Comparison of ENCODE assay signal across 18 mouse cellular contexts in genomic region chr8:11423091-11423490, GRCm38 (mm10). TPM values are rescaled to one million over a fixed set of nuclear protein-coding genes. Genes with fewer than 3 reads are reported as not detected.
DNase-seq lines count a peak whose midpoint lies in the region; ATAC-seq and TF ChIP-seq lines count a peak whose summit lies in the region.
"Had no signal": no experiment of that assay in that cellular context is flagged by ENCODE, and none has a peak within 500 bp of the region (broad histone marks: within the 10 kb centered on the region; RNA-seq: fewer than 3 reads in every experiment).

No protein-coding gene starts in this region.

- H3K9ac ChIP-seq in midbrain, embryonic 14.5 days (replicated peaks; ENCODE audit: low read length): no peak overlapping the region
- H3K9ac ChIP-seq: embryonic facial prominence, embryonic 13.5 days; forebrain, embryonic 12.5 days; heart, embryonic 13.5 days; hindbrain, embryonic 14.5 days; kidney, embryonic 15.5 days; limb, embryonic 13.5 days; stomach, embryonic 15.5 days had no signal

- ATAC-seq in midbrain, embryonic 14.5 days (ENCODE audit: low FRiP score, low TSS enrichment): no peak

- no peaks in the 10 kb centered on the region for H3K36me3 ChIP-seq in kidney, adult 2 months (ENCODE audit: control insufficient read depth, insufficient read depth, low read length)
- no peaks in the 10 kb centered on the region for H3K36me3 ChIP-seq in midbrain, embryonic 14.5 days (ENCODE audit: control insufficient read depth, insufficient read depth, low read length)
- 0 out of 2 replicates have a peak, but pooled peaks cover 3% of the 10 kb centered on the region for H3K36me3 ChIP-seq in midbrain, embryonic 10.5 days
- H3K36me3 ChIP-seq: forebrain, embryonic 12.5 days had no signal

- WGBS in kidney, adult 2 months: 71% methylated on average over 7 of the region's 7 CpGs
- WGBS in midbrain, embryonic 14.5 days: 62% methylated on average over 7 of the region's 7 CpGs
- 73% methylated on average over 7 of the region's 7 CpGs for WGBS in midbrain, embryonic 10.5 days

- no peak for TF ChIP-seq POLR2A in kidney, adult 2 months (IDR thresholded peaks at IDR 0.05; ENCODE audit: low read depth, low read length)

- no peaks in the 10 kb centered on the region for H3K9me3 ChIP-seq in midbrain, embryonic 14.5 days (ENCODE audit: control insufficient read depth, low read length)
- no peaks in the 10 kb centered on the region for H3K9me3 ChIP-seq in midbrain, embryonic 10.5 days (replicated peaks)
- H3K9me3 ChIP-seq: embryonic facial prominence, embryonic 13.5 days; forebrain, embryonic 12.5 days; heart, embryonic 13.5 days; kidney, embryonic 15.5 days; limb, embryonic 13.5 days; stomach, embryonic 15.5 days had no signal

- no peaks in the 10 kb centered on the region for H3K4me1 ChIP-seq in kidney, adult 2 months (ENCODE audit: control insufficient read depth, insufficient read depth, low read length)
- no peaks in the 10 kb centered on the region for H3K4me1 ChIP-seq in midbrain, embryonic 14.5 days (ENCODE audit: control insufficient read depth, insufficient read depth, low read length)
- H3K4me1 ChIP-seq in midbrain, embryonic 10.5 days: peaks cover 7% of the 10 kb centered on the region; the same call in 1 of the 2 replicates
- H3K4me1 ChIP-seq: forebrain, embryonic 12.5 days; kidney, embryonic 15.5 days; limb, embryonic 13.5 days had no signal

- no peak for DNase-seq in kidney, adult 2 months
- DNase-seq in kidney, postnatal 10 days: no peak
- DNase-seq in midbrain, embryonic 14.5 days: peak; percentile 49
- DNase-seq in midbrain, embryonic 10.5 days (ENCODE audit: low spot score): no peak
- peak; percentile 47 for DNase-seq in brain, adult 2 months (ENCODE audit: low read depth, low spot score)
- no peak for DNase-seq in urinary bladder, postnatal 4 days (ENCODE audit: low spot score in 2 of 2)
- no peak for DNase-seq in heart, adult 11 months
- DNase-seq: gastrocnemius, postnatal 10 days; layer of hippocampus, adult 9-11 months; right cerebral cortex, postnatal 4 days; thymus, postnatal 4 days had no signal

- H3K4me3 ChIP-seq in kidney, adult 2 months (ENCODE audit: insufficient read depth, low read depth, low read length): no peak overlapping the region
- H3K4me3 ChIP-seq in midbrain, embryonic 14.5 days (replicated peaks; ENCODE audit: low read depth, low read length): no peak overlapping the region
- H3K4me3 ChIP-seq in midbrain, embryonic 10.5 days: no peak overlapping the region
- H3K4me3 ChIP-seq: embryonic facial prominence, embryonic 13.5 days; forebrain, embryonic 12.5 days; heart, embryonic 13.5 days; kidney, embryonic 15.5 days; limb, embryonic 13.5 days; stomach, embryonic 15.5 days had no signal

- H3K27me3 ChIP-seq in kidney, adult 2 months (replicated peaks; ENCODE audit: control insufficient read depth, insufficient read depth, low read length): no peaks in the 10 kb centered on the region
- no peaks in the 10 kb centered on the region; the same call in 1 of the 2 replicates for H3K27me3 ChIP-seq in midbrain, embryonic 14.5 days (ENCODE audit: control insufficient read depth, insufficient read depth, low read length)
- no peaks in the 10 kb centered on the region for H3K27me3 ChIP-seq in midbrain, embryonic 10.5 days (ENCODE audit: low read depth, poor library complexity, severe bottlenecking)
- H3K27me3 ChIP-seq: embryonic facial prominence, embryonic 13.5 days; forebrain, embryonic 12.5 days; heart, embryonic 13.5 days; kidney, embryonic 15.5 days; limb, embryonic 13.5 days; stomach, embryonic 15.5 days had no signal

- 0 out of 2 replicates have a peak, but pooled peaks have one; percentile 13 for TF ChIP-seq CTCF in kidney, adult 2 months (conservative IDR thresholded peaks at IDR 0.05; ENCODE audit: insufficient read depth, insufficient read length, low read depth, low read length)

- H3K27ac ChIP-seq in kidney, adult 2 months (ENCODE audit: insufficient read depth, low read depth, low read length): no peak overlapping the region
- H3K27ac ChIP-seq in midbrain, embryonic 14.5 days (replicated peaks; ENCODE audit: low read depth, low read length): no peak overlapping the region
- H3K27ac ChIP-seq in midbrain, embryonic 10.5 days (replicated peaks): no peak overlapping the region
- H3K27ac ChIP-seq: embryonic facial prominence, embryonic 13.5 days; forebrain, embryonic 12.5 days; heart, embryonic 13.5 days; hindbrain, embryonic 14.5 days; kidney, embryonic 15.5 days; limb, embryonic 13.5 days; stomach, embryonic 15.5 days had no signal

- H3K4me2 ChIP-seq in midbrain, embryonic 14.5 days (ENCODE audit: low read length): no peak overlapping the region
- H3K4me2 ChIP-seq: embryonic facial prominence, embryonic 13.5 days; forebrain, embryonic 12.5 days; heart, embryonic 13.5 days; hindbrain, embryonic 14.5 days; kidney, embryonic 15.5 days; limb, embryonic 13.5 days; stomach, embryonic 15.5 days had no signal

RNA-seq across cellular contexts. Expression of gene Rab20, which starts 55.4 kb away (rescaled TPM):
- polyA plus RNA-seq in kidney, adult 2 months (2012; rRNA removed): 74.5 and 76.5 TPM in 2 replicates
- 0.25 and 0.31 TPM in 2 replicates for polyA plus RNA-seq in midbrain, embryonic 14.5 days (2014; fragmentation: Nextera tagmentation; extraction: Ambion mirVana)
- polyA plus RNA-seq in midbrain, embryonic 10.5 days (2016; fragmentation: Nextera tagmentation; extraction: Ambion mirVana): 0.60 and 1.3 TPM in 2 replicates

Comparison
In these comparisons a context has a peak if more than half of its experiments do, and no peak if none do; other contexts are left out.
1. DNase-seq: peak in midbrain, embryonic 14.5 days (single experiment) and brain, adult 2 months (single experiment); none in kidney, adult 2 months (single experiment), kidney, postnatal 10 days (single experiment), midbrain, embryonic 10.5 days (single experiment), urinary bladder, postnatal 4 days (0 of 2) and heart, adult 11 months (single experiment).
2. RNA of gene Rab20, which starts 55.4 kb away (polyA plus RNA-seq): 74.5 to 76.5 TPM in kidney, adult 2 months; 0.60 to 1.3 TPM in midbrain, embryonic 10.5 days and 0.25 to 0.31 TPM in midbrain, embryonic 14.5 days; every median in the first group is over 10 times any median in the second.